Mouse (Mus musculus) cerebellum, adult (tissue): Measurements from ENCODE around the gene Cyp2w1.

Source experiments
- ATAC-seq: cut with Nextera tagmentation; 2 replicates; pipeline ENCODE4 v1.9.2; 2017; ENCODE audit warnings: mild to moderate bottlenecking, moderate library complexity, mixed read lengths; ENCODE audit not compliant: insufficient number of reproducible peaks, low FRiP score, low TSS enrichment

Cyp2w1 gene

DNA sequence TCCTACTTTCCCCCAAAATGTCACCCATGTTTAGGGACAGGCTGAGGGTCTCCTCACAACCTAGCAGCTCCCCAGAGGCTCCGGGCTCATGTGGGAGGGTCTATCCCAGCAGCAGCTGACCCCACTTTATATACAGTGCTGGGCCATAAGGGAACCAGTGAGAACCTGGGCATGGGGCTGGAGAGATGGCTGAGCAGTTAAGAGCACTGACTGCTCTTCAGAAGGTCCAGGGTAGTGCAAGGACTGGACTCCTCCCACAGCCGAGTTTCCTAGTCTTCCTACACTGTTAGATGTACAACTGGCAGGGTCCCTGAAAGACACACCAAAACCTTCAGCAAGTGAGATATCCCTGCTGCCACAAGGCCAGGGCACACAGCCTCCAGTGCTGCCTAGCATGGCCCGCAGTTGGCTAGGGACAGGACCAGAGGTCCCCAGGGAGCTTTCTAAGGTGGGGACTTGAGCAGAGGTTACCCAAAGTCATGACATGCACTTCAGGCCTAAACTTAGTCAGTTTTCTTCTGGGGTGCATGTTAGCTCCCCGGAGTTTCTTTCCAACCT is 45.0 kb downstream of the Cyp2w1 start:
- ATAC-seq, result no peak

DNA sequence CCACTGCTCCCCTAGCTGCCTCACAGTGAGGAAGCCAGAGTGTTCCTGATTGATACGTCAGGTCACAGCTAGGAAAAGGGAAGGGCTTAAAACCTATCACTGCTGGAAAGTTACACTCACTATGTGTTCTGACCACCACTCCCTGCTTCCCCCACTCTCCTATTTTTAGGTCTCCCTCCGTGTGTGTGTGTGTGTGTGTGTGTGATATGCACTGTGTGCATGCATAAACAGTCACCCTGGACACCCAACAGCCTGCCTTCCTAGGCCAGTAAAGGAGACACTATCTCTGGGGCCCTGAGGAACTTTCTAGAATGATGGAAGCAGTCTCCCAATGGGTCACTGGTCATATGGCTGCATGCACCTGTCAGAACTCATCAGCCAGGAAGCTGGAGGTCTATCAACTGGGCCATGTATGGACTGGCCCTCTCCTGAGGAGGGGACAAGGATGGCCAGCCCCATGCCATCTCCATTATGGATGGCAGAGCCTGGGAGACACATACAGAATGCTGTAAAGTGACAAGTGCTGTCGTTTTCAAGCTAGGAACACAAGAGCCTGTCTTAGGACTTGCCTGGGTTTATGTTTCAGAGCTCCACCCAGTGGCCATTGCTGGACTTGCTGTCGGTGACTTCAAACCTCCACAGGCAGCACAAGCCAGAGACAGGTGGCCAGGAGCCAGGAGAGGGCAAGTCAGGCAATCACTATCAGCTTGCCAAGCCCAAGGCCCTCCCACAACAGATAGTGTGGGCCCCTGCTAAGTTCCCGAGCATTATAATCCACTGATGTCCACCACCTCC is 45.7 kb downstream of the Cyp2w1 start:
- ATAC-seq, result peak; percentile 65

DNA sequence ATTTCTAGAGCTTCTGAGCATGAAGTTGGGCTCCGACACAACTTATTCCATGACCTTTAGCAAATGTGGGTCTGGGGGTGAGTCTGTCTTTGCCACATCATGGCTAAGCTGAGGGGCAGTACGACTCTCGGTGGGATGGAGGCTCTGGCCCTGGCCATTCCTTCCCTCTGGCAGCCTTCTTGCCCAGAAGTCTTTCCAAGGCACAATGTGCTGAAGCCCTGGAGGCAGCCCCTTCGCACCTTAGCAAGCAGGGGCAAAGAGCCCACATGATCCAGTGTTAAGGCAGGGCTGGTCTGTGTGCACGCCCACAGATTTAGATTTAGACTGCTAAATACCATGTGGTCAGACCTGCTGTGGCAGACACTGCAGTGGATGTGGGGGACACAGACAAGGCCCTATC is 46.4 kb downstream of the Cyp2w1 start:
- ATAC-seq, result no peak

DNA sequence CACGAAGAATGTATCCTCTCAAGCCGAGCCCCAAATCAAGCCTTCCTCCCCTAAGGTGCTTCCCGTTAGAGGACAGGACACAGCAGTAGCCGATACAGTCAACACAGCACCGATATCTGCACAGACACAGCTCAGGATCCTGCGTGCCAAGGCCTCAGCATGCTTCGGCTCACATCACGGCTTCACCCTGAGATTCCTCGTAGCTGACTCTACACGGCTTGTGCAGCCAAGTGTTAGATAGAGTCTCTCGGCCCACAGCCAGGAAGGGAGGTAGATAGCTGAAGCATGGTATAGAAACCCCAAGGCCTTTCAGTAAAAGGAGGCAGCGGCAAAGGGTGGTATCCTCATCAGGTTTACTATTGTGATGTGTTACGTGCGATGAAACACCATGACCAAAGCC is 47.6 kb downstream of the Cyp2w1 start:
- ATAC-seq, result no peak

DNA sequence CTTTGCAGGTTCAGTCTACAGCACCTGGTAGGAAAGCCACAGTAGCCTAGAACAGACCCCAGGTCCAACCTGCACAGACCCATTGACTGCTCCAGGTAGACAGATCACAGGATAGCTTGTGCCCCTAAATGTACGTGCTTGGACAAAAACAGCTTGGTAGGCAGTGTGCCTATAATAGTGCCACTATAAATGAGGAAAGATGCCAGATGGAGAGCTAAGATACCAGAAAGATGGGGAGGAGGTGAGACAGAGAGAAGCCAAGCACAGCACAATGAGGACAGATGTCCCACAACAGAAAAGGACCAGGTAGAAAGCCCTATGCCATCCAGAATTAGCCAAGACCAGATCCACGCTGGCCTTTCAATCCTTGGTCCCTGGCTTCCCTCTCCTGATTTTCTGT is 49.7 kb downstream of the Cyp2w1 start:
- no peak for ATAC-seq

DNA sequence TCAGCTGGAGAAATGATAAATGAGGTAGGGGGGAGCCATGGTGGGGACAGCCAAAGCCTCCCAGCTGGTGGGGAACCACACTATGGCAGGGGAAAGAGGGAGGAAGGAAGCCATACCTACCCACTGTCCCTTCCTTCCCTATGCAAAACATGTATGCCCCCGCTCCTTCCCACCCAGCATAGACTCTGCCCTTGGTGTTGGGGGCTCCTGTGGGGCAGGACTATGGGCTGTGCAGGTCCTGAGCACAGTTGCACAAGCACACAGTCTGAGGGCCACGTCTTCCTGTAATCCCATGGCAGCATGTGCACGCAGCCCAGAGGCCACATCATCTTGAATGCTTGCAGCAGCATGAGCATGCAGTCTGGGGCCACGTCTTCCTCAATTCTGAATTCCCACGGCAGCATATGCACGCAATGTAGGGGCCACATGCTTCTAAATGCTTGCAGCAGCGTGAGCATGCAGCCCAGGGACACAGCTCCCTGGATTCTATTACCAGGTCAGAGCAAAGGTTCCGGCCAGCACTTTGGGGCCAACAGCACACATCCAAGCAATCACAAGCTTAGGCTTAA is 51.4 kb downstream of the Cyp2w1 start:
- ATAC-seq, result no peak

DNA sequence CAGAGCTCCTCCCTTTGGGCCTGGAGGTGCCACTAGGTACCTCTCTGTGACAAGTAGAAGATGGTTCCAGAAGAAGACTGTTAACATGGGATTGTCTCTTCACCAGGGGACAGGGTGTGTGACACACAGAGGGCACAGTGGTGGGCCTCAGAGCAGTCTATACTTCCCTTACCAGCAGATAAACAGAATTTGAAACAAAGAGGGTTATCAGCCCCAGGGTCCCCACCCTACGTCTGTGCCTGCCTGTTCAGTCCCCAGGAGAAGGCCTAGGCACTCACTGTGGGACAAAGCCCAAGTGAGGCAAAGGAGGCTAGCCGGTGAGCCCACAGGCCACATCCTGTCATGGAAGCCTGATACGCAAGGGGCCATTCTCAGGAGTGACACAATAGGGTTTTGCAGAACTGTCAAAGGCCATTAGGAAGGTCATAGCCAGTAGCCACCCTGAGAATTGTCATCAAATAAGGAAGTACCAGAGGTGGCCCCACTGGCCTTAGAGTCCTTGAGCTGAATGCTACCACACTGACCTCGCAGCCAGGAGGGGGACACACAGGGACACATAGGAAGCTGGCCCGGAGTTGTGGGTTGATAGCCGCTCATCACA is 52.5 kb downstream of the Cyp2w1 start, which contains the start of gene C130050O18Rik:
TSS of gene C130050O18Rik (plus strand) at position 480 of the 601 bp plus-strand sequence.
- ATAC-seq, result no peak

DNA sequence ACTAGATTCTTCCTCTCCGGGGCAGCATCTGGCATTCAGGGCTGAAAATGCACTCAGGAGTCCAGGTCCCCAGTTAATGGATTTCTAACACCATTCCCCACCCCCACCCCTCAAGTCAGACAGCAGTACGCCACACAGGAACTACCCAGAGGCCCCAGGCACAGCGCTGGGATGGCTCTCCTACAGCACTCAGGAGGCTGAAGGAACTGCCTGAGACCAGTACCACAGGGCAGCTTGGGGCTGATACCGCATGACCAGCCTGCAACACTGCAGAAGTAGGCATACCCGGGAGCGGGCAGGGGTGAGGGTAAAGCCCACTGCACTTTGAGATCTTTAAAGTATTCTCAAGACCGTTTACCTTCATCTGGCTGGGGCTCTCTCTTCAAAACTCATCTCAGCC is 53.1 kb downstream of the Cyp2w1 start:
- no peak for ATAC-seq

DNA sequence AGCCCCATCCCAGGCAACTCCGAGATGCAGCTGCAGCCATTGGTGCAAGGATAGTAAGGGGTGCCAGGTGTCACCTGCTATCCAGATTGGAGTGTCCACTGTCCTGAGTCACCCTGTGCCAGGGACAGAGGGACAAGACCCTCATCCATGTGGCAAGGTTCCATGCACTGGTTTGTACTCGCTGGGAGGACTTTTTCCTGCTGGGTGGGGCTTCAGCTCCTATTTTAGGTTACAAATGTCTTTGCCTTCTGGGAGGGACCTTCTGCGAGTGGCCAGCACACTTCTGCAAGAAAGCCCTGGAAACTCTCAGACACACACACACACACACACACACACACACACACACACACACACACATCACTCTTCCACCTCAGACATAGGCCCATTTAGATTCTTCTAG is 53.5 kb downstream of the Cyp2w1 start:
- no peak for ATAC-seq
